Mouse (Mus musculus) lung, adult 18-20 months (tissue): ENCODE results near the gene Hist1h2be.
"Not testable (repeated sequence)": the region's sequence is repeated elsewhere in the genome, so short reads cannot be mapped to it uniquely, and the experiment has no call there.

Source experiments
- DNase-seq, 2 experiments: peaks; one replicate each; pipeline ENCODE4 v3.0.0; 2022; ENCODE audit warnings: mixed read lengths in 2 of 2

Gene Hist1h2be

GRCm38 (mm10) chr13:23544787-23545120 lies 76.2 kb downstream of the Hist1h2be start:
- not testable (repeated sequence) for DNase-seq

DNA sequence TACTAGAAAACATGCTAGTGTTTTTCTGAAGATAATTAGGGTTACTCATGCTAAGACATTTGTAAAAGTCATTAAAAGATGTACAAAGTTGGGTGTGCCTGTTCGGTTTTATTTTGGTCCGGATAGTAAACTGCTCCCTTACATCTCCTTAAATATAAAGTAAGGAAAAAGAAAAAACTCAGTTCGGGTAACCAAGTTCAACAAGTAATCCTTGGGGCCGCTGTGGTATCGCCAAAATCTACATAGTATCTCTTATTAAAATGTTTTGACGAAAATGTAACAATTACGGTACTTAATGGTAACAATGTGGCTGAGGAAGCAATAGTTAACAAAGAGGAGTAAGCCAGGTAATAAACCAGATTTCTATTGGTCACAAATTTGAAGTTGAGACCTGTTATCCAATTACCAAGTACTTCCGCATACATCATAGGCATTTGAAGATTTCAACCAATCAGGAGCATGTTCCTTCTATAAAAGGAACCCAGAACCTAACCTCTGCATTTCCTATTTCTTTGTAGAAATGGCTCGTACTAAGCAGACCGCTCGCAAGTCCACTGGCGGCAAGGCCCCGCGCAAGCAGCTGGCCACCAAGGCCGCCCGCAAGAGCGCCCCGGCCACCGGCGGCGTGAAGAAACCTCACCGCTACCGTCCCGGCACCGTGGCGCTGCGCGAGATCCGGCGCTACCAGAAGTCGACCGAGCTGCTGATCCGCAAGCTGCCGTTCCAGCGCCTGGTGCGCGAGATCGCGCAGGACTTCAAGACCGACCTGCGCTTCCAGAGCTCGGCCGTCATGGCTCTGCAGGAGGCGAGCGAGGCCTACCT lies 76.7 kb downstream of the Hist1h2be start, which contains the start of gene Hist1h3f:
Hist1h3f (plus strand) TSS at position 88 of the 822 bp plus-strand sequence.
- peak; percentile 62 to 70 for DNase-seq

DNA sequence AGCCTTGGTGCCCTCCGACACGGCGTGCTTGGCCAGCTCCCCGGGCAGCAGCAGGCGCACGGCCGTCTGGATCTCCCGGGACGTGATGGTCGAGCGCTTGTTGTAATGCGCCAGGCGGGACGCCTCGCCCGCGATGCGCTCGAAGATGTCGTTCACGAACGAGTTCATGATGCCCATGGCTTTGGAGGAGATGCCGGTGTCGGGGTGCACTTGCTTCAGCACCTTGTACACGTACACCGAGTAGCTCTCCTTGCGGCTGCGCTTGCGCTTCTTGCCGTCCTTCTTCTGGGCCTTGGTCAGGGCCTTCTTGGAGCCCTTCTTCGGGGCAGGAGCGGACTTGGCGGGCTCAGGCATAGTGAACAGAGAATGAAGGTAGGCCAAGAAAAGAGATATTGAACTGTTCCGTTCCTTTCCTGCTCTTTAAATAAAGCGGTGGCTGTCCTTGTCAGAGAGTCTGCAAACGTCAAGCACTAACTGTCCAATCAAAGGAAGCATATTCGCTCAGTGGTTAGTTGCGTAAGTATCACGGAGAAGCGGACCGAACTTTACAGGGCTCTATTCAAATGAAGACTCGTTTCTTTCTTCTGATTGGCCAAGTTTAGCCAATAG lies 77.8 kb downstream of the Hist1h2be start, which contains the start of gene Hist1h2bh:
Hist1h2bh (minus strand) TSS at position 394 of the 609 bp plus-strand sequence.
- DNase-seq, result peak; percentile 74 to 84

DNA sequence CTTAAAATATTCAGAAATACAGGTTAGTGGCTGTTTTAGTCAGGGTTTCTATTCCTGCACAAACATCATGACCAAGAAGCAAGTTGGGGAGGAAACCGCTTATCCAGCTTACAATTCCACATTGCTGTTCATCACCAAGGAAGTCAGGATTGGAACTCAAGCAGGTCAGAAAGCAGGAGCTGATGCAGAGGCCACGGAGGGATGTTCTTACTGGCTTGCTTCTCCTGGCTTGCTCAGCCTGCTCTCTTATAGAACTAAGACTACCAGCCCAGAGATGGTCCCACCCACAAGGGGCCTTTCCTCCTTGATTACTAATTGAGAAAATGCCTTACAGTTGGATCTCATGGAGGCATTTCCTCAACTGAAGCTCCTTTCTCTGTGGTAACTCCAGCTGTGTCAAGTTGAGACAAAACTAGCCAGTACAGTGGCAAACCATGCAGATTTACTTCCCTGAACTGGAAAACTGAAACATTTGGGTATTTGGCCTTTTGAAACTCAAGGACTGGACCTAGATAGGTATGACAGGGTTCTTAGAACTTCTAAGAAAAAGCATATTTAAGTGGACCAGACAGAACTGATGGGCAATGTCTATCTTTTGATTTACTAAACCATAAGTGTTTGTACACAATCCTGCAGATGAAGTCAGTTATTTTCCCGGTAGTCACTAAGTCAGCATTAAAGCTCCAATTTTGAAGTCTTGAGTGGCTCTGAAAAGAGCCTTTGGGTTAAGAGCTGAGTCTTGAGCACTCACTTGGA lies 78.5 kb downstream of the Hist1h2be start:
- DNase-seq, result not testable (repeated sequence)

DNA sequence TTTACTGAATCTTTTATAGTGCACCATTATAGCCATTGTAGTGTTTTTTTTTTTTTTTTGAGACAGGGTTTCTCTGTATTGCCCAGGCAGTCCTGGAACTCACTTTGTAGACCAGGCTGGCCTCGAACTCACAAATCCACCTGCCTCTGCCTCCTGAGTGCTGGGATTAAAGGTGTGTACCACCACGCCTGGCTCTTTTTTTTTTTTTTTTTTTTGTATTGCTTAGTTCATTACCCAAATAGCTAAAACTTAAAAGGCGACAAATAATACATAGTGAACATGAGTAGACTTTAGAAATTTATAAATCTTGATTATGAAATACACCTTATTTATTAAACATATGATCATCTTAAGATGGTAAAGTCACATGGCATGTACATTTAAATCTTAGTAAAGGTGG lies 79.4 kb downstream of the Hist1h2be start:
- DNase-seq, result no peak

DNA sequence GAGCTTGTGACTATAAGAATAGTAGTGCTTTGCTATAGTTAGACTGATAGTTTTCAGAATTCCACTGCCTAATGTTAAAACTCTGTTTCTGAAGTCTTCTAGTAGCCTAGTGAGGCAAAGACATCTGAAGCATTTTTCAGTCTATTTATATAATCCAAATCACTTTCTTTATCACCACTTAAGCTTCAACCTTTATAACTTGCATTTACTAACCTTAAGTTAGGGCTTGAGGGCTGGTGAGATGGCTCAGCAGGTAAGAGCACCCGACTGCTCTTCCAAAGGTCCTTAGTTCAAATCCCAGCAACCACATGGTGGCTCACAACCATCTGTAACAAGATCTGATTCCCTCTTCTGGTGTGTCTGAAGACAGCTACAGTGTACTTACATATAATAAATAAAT lies 81.1 kb downstream of the Hist1h2be start:
- DNase-seq, result not testable (repeated sequence)

- DNase-seq, result no peak
These were observed 82.7 kb downstream of the Hist1h2be start for GRCm38 (mm10) chr13:23538249-23538648.

- DNase-seq, result no peak
These were observed 83.8 kb downstream of the Hist1h2be start for GRCm38 (mm10) chr13:23537006-23537710.

DNA sequence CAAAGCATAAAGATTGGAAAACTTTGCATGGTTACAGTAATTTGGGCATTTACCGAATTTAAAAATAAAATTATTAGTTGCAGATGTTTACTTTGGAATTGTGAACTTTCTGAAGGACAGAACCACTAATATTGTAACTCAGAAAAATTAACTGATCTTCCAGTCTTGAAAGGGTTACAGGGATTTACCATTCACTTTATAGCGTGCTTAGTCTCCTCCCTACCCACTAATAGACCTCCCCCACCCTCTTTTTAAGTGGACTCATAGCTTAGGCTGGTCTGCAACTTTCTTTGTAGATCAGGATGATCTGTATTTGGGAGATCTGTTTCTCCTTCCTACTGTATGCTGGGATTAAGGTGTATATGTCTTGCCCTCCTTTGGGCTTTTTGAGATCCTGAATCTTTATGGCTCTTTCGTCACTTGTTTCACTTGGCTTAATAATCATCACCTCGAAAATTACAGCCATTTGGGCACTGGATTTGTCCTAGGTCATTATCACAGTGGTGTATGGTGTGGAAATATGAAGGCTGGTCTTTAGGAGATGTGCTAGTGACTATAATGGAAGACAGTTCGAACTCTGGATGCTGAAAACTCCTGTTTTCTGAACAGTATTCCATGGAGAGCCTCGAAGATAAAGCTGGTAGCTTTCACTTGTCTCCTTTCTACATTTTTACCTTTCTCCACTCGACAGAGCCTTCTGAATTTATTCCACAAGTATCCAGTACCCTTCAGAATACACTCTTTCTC lies 84.7 kb downstream of the Hist1h2be start:
- DNase-seq, result no peak

- DNase-seq, result peak; percentile 82 to 88
These were observed 85.5 kb downstream of the Hist1h2be start, which contains the start of gene Hist1h3g for GRCm38 (mm10) chr13:23535137-23536075. Gene Hist1h3g (plus strand): TSS chr13:23535422.

DNA sequence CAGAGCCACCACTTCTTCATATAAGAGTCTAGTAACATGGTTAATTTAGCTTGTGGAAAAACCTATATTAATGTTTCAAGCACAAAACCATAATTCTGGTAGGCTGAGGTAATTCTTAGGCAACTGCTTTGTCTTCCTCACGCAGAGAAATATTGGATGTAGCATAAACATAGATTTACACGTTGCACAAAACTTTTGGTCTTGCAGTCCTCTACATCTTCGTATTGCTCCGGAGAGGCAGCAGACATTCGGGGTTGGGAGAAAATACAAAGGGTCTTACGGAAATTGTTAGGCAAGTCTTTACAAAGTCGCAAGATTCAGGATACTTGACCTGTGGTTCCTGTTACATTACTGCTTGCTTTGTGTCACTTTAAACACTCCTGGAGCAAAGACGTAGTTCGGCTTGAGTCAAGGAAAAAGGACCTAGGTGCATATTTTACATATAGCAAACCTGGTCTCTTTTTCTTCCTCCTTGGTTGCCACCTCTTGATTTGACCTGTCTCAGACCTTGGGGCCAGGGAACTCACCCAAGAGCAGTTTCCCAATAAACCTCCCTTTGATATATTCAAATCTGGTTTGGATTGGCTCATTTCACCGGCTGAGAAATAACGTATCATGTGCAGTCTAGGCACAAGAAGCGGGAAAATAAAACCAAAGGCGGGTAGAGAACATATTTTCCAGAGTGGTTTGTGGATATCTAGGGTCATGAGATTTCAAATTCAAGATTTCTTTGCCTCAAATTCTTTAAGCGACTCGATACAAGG lies 86.4 kb downstream of the Hist1h2be start:
- DNase-seq, result peak in 1 of 2 experiments; percentile 17
